Comparison of ENCODE assay signal across 14 mouse cellular contexts in genomic region chr5:107101135-107101534, GRCm38 (mm10).
DNase-seq lines count a peak whose midpoint lies in the region; ATAC-seq and TF ChIP-seq lines count a peak whose summit lies in the region.
"Had no signal": no experiment of that assay in that cellular context is flagged by ENCODE, and none has a peak within 500 bp of the region (broad histone marks: within the 10 kb centered on the region; RNA-seq: fewer than 3 reads in every experiment).

No protein-coding gene starts in this region.

- H3K9me3 ChIP-seq in kidney, embryonic 16.5 days (ENCODE audit: low read length): no peaks in the 10 kb centered on the region
- H3K9me3 ChIP-seq in embryonic facial prominence, embryonic 13.5 days: no peaks in the 10 kb centered on the region
- no peaks in the 10 kb centered on the region for H3K9me3 ChIP-seq in hindbrain, postnatal 0 days (ENCODE audit: low read length)
- H3K9me3 ChIP-seq: forebrain, embryonic 13.5 days; liver, embryonic 13.5 days; midbrain, embryonic 15.5 days; neural tube, embryonic 15.5 days had no signal

- peaks cover 5% of the 10 kb centered on the region for H3K4me1 ChIP-seq in kidney, embryonic 16.5 days (ENCODE audit: insufficient read depth, low read length)
- peaks cover 53% of the 10 kb centered on the region for H3K4me1 ChIP-seq in embryonic facial prominence, embryonic 13.5 days
- no peaks in the 10 kb centered on the region for H3K4me1 ChIP-seq in hindbrain, postnatal 0 days (ENCODE audit: insufficient read depth, low read length)
- H3K4me1 ChIP-seq: forebrain, embryonic 13.5 days; midbrain, embryonic 15.5 days; neural tube, embryonic 15.5 days had no signal

- DNase-seq in kidney, adult 9 months: no peak
- DNase-seq in lung, postnatal 10 days: peak; percentile 60
- DNase-seq in thymus, postnatal 14 days: peak; percentile 63
- no peak for DNase-seq in hindbrain, postnatal 0 days (ENCODE audit: low spot score)
- DNase-seq in kidney, postnatal 36 days: no peak
- DNase-seq: cerebellum, postnatal 14 days; liver, embryonic 13.5 days; right cerebral cortex, postnatal 14 days had no signal

- H3K4me3 ChIP-seq in kidney, embryonic 16.5 days (ENCODE audit: low read length): no peak overlapping the region
- no peak overlapping the region for H3K4me3 ChIP-seq in embryonic facial prominence, embryonic 13.5 days
- H3K4me3 ChIP-seq in hindbrain, postnatal 0 days (ENCODE audit: low read length): no peak overlapping the region
- H3K4me3 ChIP-seq: forebrain, embryonic 13.5 days; liver, embryonic 13.5 days; midbrain, embryonic 15.5 days; neural tube, embryonic 15.5 days had no signal

- TF ChIP-seq CTCF in hindbrain, postnatal 0 days (IDR thresholded peaks at IDR 0.05; ENCODE audit: low read depth): no peak

- H3K4me2 ChIP-seq in kidney, embryonic 16.5 days (replicated peaks; ENCODE audit: low read depth, low read length): no peak overlapping the region
- H3K4me2 ChIP-seq in embryonic facial prominence, embryonic 13.5 days: no peak overlapping the region
- H3K4me2 ChIP-seq in hindbrain, postnatal 0 days (ENCODE audit: low read depth, low read length): no peak overlapping the region
- H3K4me2 ChIP-seq: forebrain, embryonic 13.5 days; liver, embryonic 13.5 days; midbrain, embryonic 15.5 days; neural tube, embryonic 15.5 days had no signal

- H3K36me3 ChIP-seq in kidney, embryonic 16.5 days (ENCODE audit: insufficient read depth, low read length): no peaks in the 10 kb centered on the region
- peaks cover under 1% of the 10 kb centered on the region; the same call in 1 of the 2 replicates for H3K36me3 ChIP-seq in embryonic facial prominence, embryonic 13.5 days
- no peaks in the 10 kb centered on the region for H3K36me3 ChIP-seq in hindbrain, postnatal 0 days (ENCODE audit: insufficient read depth, low read length)
- H3K36me3 ChIP-seq: liver, embryonic 13.5 days; midbrain, embryonic 15.5 days; neural tube, embryonic 15.5 days had no signal

- no peak overlapping the region for H3K9ac ChIP-seq in kidney, embryonic 16.5 days (replicated peaks; ENCODE audit: low read length)
- H3K9ac ChIP-seq in embryonic facial prominence, embryonic 13.5 days: no peak overlapping the region
- no peak overlapping the region for H3K9ac ChIP-seq in hindbrain, postnatal 0 days (replicated peaks; ENCODE audit: low read length)
- H3K9ac ChIP-seq: forebrain, embryonic 13.5 days; liver, embryonic 13.5 days; midbrain, embryonic 15.5 days; neural tube, embryonic 15.5 days had no signal

- peak overlapping the region; percentile 28; the same call in 1 of the 2 replicates for H3K27ac ChIP-seq in kidney, embryonic 16.5 days (ENCODE audit: low read length)
- H3K27ac ChIP-seq in embryonic facial prominence, embryonic 13.5 days: peak overlapping the region; percentile 74
- H3K27ac ChIP-seq in hindbrain, postnatal 0 days: no peak overlapping the region
- H3K27ac ChIP-seq: forebrain, embryonic 13.5 days; liver, embryonic 13.5 days; midbrain, embryonic 15.5 days; neural tube, embryonic 15.5 days had no signal

- WGBS in kidney, embryonic 16.5 days: 63% methylated on average over 7 of the region's 7 CpGs
- WGBS in embryonic facial prominence, embryonic 13.5 days: 44% methylated on average over 7 of the region's 7 CpGs
- 67% methylated on average over 7 of the region's 7 CpGs for whole genome bisulfite sequencing in hindbrain, postnatal 0 days

- no peaks in the 10 kb centered on the region for H3K27me3 ChIP-seq in kidney, embryonic 16.5 days (ENCODE audit: insufficient read depth, low read length)
- no peaks in the 10 kb centered on the region for H3K27me3 ChIP-seq in embryonic facial prominence, embryonic 13.5 days
- no peaks in the 10 kb centered on the region for H3K27me3 ChIP-seq in hindbrain, postnatal 0 days (ENCODE audit: insufficient read depth, low read length)
- H3K27me3 ChIP-seq: liver, embryonic 13.5 days; midbrain, embryonic 15.5 days; neural tube, embryonic 15.5 days had no signal

- ATAC-seq in kidney, embryonic 16.5 days (ENCODE audit: low FRiP score, low TSS enrichment): 0 out of 2 replicates have a peak, but pooled peaks have one; percentile 39
- ATAC-seq in embryonic facial prominence, embryonic 13.5 days (ENCODE audit: insufficient number of reproducible peaks, insufficient read depth, low FRiP score, low TSS enrichment, low read depth): no peak
- no peak for ATAC-seq in frontal cortex, adult (ENCODE audit: low TSS enrichment)
- no peak for ATAC-seq in hindbrain, postnatal 0 days
- ATAC-seq: forebrain, embryonic 13.5 days; midbrain, embryonic 15.5 days had no signal

Comparison
In these comparisons a context has a peak if more than half of its experiments do, and no peak if none do; other contexts are left out.
1. DNase-seq: peak in lung, postnatal 10 days (single experiment) and thymus, postnatal 14 days (single experiment); none in kidney, adult 9 months (single experiment), hindbrain, postnatal 0 days (single experiment) and kidney, postnatal 36 days (0 of 2).